8 mouse cellular contexts compared by ENCODE assay signal in the genomic region with DNA sequence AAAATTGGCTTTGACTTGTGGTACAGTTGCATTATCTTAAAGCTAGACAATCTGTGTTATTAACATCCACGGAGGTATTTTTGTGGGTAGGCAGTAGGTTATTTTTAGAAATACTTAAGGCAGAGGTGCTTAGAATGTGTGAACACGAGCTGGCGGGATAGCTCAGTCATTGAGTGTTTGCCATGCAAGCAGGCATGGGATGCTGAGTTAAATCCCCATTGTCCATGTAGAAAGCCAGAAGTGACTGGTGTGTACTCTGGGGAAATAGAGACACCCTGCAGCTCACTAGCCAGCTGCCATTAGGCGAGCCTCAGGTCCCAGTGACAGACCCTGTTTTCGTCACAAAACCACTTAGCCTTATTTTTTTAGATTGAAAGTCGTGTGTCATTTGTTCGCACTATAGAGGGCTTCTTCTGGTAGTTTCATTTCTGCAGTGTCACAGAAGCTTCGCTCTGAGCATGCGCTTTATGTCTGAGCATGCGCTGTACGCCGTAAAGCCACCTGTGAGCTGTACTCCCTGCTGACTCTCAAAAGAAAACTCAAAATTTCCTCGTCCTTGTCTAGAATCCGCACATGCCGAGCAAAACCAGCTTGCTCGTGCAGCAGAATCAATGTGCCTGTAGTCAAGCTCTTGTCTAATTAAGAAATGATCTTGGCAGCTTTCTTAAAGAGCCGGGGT. TPM values are rescaled to one million over a fixed set of nuclear protein-coding genes. Genes with fewer than 3 reads are reported as not detected.
DNase-seq lines count a peak whose midpoint lies in the region; ATAC-seq and TF ChIP-seq lines count a peak whose summit lies in the region.

No protein-coding gene starts in this region.

- no peaks in the 10 kb centered on the region for H3K36me3 ChIP-seq in hindbrain, embryonic 15.5 days
- H3K36me3 ChIP-seq in hindbrain, embryonic 11.5 days (ENCODE audit: control insufficient read depth, insufficient read depth, low read length), result no peaks in the 10 kb centered on the region
- H3K36me3 ChIP-seq in forebrain, embryonic 11.5 days (ENCODE audit: control insufficient read depth, insufficient read depth, low read length), result no peaks in the 10 kb centered on the region; the same call in 1 of the 2 replicates
- no peaks in the 10 kb centered on the region for H3K36me3 ChIP-seq in midbrain, embryonic 13.5 days
- H3K36me3 ChIP-seq in thymus, adult 2 months (ENCODE audit: control insufficient read depth, insufficient read depth, low read length), result no peaks in the 10 kb centered on the region

- TF ChIP-seq POLR2A in thymus, adult 2 months (IDR thresholded peaks at IDR 0.05; ENCODE audit: control insufficient read depth, extremely low read depth, insufficient read depth, low read length, poor library complexity), result no peak

- DNase-seq in hindbrain, embryonic 11.5 days (ENCODE audit: low spot score), result no peak
- no peak for DNase-seq in forebrain, embryonic 11.5 days (ENCODE audit: low spot score)
- peak; percentile 80 for DNase-seq in induced T-regulatory cell, adult 2 months (ENCODE audit: low read depth)
- DNase-seq in thymus, adult 2 months, result peak; percentile 80
- no peak for DNase-seq in urinary bladder, postnatal 25 days (ENCODE audit: low spot score)
- DNase-seq in yolk sac, embryonic 10.5 days (ENCODE audit: low spot score), result no peak

- TF ChIP-seq CTCF in thymus, adult 2 months (IDR thresholded peaks at IDR 0.05; ENCODE audit: borderline replicate concordance, control insufficient read depth, extremely low read depth, insufficient read depth, low read length, poor library complexity), result no peak

- H3K9ac ChIP-seq in hindbrain, embryonic 15.5 days, result no peak overlapping the region
- H3K9ac ChIP-seq in hindbrain, embryonic 11.5 days (ENCODE audit: low read depth, low read length), result no peak overlapping the region
- no peak overlapping the region for H3K9ac ChIP-seq in forebrain, embryonic 11.5 days (ENCODE audit: low read length)
- no peak overlapping the region for H3K9ac ChIP-seq in midbrain, embryonic 13.5 days (replicated peaks)

- H3K27ac ChIP-seq in hindbrain, embryonic 15.5 days (replicated peaks), result no peak overlapping the region
- no peak overlapping the region for H3K27ac ChIP-seq in hindbrain, embryonic 11.5 days (ENCODE audit: low read depth, low read length)
- no peak overlapping the region for H3K27ac ChIP-seq in forebrain, embryonic 11.5 days (ENCODE audit: low read depth, low read length)
- H3K27ac ChIP-seq in midbrain, embryonic 13.5 days, result peak overlapping the region; percentile 27; the same call in 1 of the 2 replicates
- H3K27ac ChIP-seq in thymus, adult 2 months (ENCODE audit: control insufficient read depth, insufficient read depth, low read length), result peak overlapping the region; percentile 45; the same call in 1 of the 2 replicates

- no peaks in the 10 kb centered on the region for H3K9me3 ChIP-seq in hindbrain, embryonic 15.5 days
- H3K9me3 ChIP-seq in hindbrain, embryonic 11.5 days (ENCODE audit: control insufficient read depth, low read length), result no peaks in the 10 kb centered on the region
- H3K9me3 ChIP-seq in forebrain, embryonic 11.5 days (ENCODE audit: control insufficient read depth, low read length), result no peaks in the 10 kb centered on the region
- no peaks in the 10 kb centered on the region for H3K9me3 ChIP-seq in midbrain, embryonic 13.5 days

- H3K4me1 ChIP-seq in hindbrain, embryonic 15.5 days (replicated peaks), result peaks cover 18% of the 10 kb centered on the region; the same call in 1 of the 2 replicates
- no peaks in the 10 kb centered on the region for H3K4me1 ChIP-seq in hindbrain, embryonic 11.5 days (replicated peaks; ENCODE audit: control insufficient read depth, insufficient read depth, low read length)
- H3K4me1 ChIP-seq in forebrain, embryonic 11.5 days (replicated peaks; ENCODE audit: control insufficient read depth, insufficient read depth, low read length), result 0 out of 2 replicates have a peak, but pooled peaks cover 2% of the 10 kb centered on the region
- peaks cover 21% of the 10 kb centered on the region for H3K4me1 ChIP-seq in midbrain, embryonic 13.5 days (replicated peaks)
- peaks cover 8% of the 10 kb centered on the region for H3K4me1 ChIP-seq in thymus, adult 2 months (replicated peaks; ENCODE audit: control insufficient read depth, insufficient read depth, low read length)

- WGBS in hindbrain, embryonic 15.5 days, result 69% methylated on average over 17 of the region's 17 CpGs
- WGBS in hindbrain, embryonic 11.5 days, result 88% methylated on average over 17 of the region's 17 CpGs
- 80% methylated on average over 17 of the region's 17 CpGs for WGBS in forebrain, embryonic 11.5 days
- 63% methylated on average over 17 of the region's 17 CpGs for WGBS in midbrain, embryonic 13.5 days
- WGBS in thymus, adult 2 months, result 65% methylated on average over 17 of the region's 17 CpGs

- 0 out of 2 replicates have a peak overlapping the region, but pooled peaks have one; percentile 1 for H3K4me2 ChIP-seq in hindbrain, embryonic 15.5 days
- no peak overlapping the region for H3K4me2 ChIP-seq in hindbrain, embryonic 11.5 days (replicated peaks; ENCODE audit: low read depth, low read length)
- H3K4me2 ChIP-seq in forebrain, embryonic 11.5 days (ENCODE audit: low read depth, low read length, severe bottlenecking), result no peak overlapping the region
- H3K4me2 ChIP-seq in midbrain, embryonic 13.5 days (replicated peaks), result no peak overlapping the region

- 0 out of 2 replicates have a peak, but pooled peaks have one; percentile 32 for ATAC-seq in hindbrain, embryonic 15.5 days (ENCODE audit: low FRiP score, low read depth)
- no peak for ATAC-seq in hindbrain, embryonic 11.5 days (ENCODE audit: low FRiP score)
- ATAC-seq in forebrain, embryonic 11.5 days (replicated peaks; ENCODE audit: low FRiP score), result 0 out of 2 replicates have a peak, but pooled peaks have one; percentile 28
- ATAC-seq in midbrain, embryonic 13.5 days, result peak; percentile 61

- H3K27me3 ChIP-seq in hindbrain, embryonic 15.5 days, result no peaks in the 10 kb centered on the region
- no peaks in the 10 kb centered on the region for H3K27me3 ChIP-seq in hindbrain, embryonic 11.5 days (ENCODE audit: control insufficient read depth, insufficient read depth, low read length)
- H3K27me3 ChIP-seq in forebrain, embryonic 11.5 days (ENCODE audit: control insufficient read depth, insufficient read depth, low read length), result no peaks in the 10 kb centered on the region
- H3K27me3 ChIP-seq in midbrain, embryonic 13.5 days, result no peaks in the 10 kb centered on the region
- no peaks in the 10 kb centered on the region for H3K27me3 ChIP-seq in thymus, adult 2 months (ENCODE audit: control insufficient read depth, insufficient read depth, low read length)

- H3K4me3 ChIP-seq in hindbrain, embryonic 15.5 days, result no peak overlapping the region
- H3K4me3 ChIP-seq in hindbrain, embryonic 11.5 days (ENCODE audit: low read depth, low read length), result no peak overlapping the region
- no peak overlapping the region for H3K4me3 ChIP-seq in forebrain, embryonic 11.5 days (ENCODE audit: low read depth, low read length)
- no peak overlapping the region for H3K4me3 ChIP-seq in midbrain, embryonic 13.5 days (replicated peaks)
- peak overlapping the region; percentile 14; the same call in 1 of the 2 replicates for H3K4me3 ChIP-seq in thymus, adult 2 months (ENCODE audit: control insufficient read depth, insufficient read depth, low read length)

RNA-seq across cellular contexts. Expression of a gene that starts 58.5 kb away (rescaled TPM):
- polyA plus RNA-seq in hindbrain, embryonic 15.5 days (2015; fragmentation: Nextera tagmentation; extraction: Ambion mirVana), result 41.6 and 42.9 TPM in 2 replicates
- polyA plus RNA-seq in hindbrain, embryonic 11.5 days (2014; fragmentation: Nextera tagmentation; extraction: Ambion mirVana), result 46.5 and 46.8 TPM in 2 replicates
- polyA plus RNA-seq in forebrain, embryonic 11.5 days (2014; fragmentation: Nextera tagmentation; extraction: Ambion mirVana), result 39.9 and 43.6 TPM in 2 replicates
- polyA plus RNA-seq in midbrain, embryonic 13.5 days (2015; fragmentation: Nextera tagmentation; extraction: Ambion mirVana), result 31.2 and 33.6 TPM in 2 replicates
- polyA plus RNA-seq in thymus, adult 2 months (2012; rRNA removed), result 24.8 and 40.2 TPM in 2 replicates

Comparison
In these comparisons a context has a peak if more than half of its experiments do, and no peak if none do; other contexts are left out.
1. H3K27ac ChIP-seq: peak in midbrain, embryonic 13.5 days (single experiment) and thymus, adult 2 months (single experiment); none in hindbrain, embryonic 15.5 days (single experiment), hindbrain, embryonic 11.5 days (single experiment) and forebrain, embryonic 11.5 days (single experiment).
2. DNase-seq: peak in induced T-regulatory cell, adult 2 months (single experiment) and thymus, adult 2 months (single experiment); none in hindbrain, embryonic 11.5 days (single experiment), forebrain, embryonic 11.5 days (single experiment), urinary bladder, postnatal 25 days (single experiment) and yolk sac, embryonic 10.5 days (single experiment).